Mouse (Mus musculus) ES-E14 (cell line): ENCODE results near the gene S100a14.

Experiments
- CHD2 ChIP-seq: IDR thresholded peaks from 2 replicates; pipeline ENCODE4 v1.6.1; 2014; ENCODE audit warnings: mild to moderate bottlenecking, low read depth, low read length, inconsistent platforms
- MAFK ChIP-seq: IDR thresholded peaks from 2 replicates; pipeline ENCODE4 v1.6.1; 2014; ENCODE audit warnings: mild to moderate bottlenecking, low read depth, low read length, inconsistent platforms; ENCODE audit not compliant: insufficient read depth
- ZNF384 ChIP-seq: IDR thresholded peaks from 2 replicates; pipeline ENCODE4 v1.6.1; 2012; ENCODE audit warnings: low read depth, low read length, inconsistent platforms

DNA sequence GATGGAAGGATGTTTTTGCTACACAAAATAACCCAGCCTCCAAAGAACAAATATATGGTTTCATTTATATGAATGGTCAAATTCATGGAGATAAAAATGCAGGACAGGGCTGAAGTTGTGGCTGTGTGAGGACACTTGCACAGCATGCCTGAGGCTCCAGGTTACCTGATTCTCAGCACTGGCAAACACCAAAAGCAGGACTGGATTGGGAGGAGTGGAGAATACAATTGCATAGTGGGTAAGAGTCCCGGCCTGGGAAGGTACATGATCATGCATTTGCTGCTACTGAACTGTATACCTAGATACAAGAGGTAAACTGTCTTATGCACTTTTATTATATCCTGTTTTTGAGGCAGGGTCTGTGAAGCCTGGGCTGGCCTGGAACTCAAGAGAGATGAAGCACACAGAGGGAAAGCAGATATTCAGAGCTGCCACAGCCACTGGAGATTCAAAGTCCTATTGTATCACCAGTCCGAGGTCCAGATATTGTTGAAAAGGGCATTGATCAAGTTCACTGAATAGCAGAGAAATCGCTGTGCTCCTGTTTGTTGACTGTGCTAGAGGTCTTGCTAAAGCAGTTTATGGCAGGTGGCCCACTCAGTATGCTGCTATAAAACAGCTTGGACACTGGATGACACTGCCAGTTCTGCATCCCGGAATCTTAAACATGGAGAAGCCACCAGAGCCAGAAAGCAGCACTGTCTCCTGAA, 32.7 kb upstream of the S100a14 start:
- no peak for TF ChIP-seq ZNF384
- no peak for TF ChIP-seq CHD2
- TF ChIP-seq MAFK: no peak
